Mouse (Mus musculus): ENCODE measurements around the gene Phkb.

Gene Phkb

GRCm38 (mm10) chr8:86086791-86087190, 246.0 kb downstream of the Phkb start:
- DNase-seq (ENCODE audit: extremely low spot score, low spot score), result no peak

GRCm38 (mm10) chr8:86087468-86087867, 246.7 kb downstream of the Phkb start:
- no peak for DNase-seq (ENCODE audit: extremely low spot score, low spot score)

GRCm38 (mm10) chr8:86090666-86091065, 249.9 kb downstream of the Phkb start:
- no peak for DNase-seq (ENCODE audit: extremely low spot score, low spot score)

Measured in neural tube, embryonic 10.5 days (tissue).